Mouse (Mus musculus) lung, postnatal 0 days (tissue): ENCODE measurements around the gene Lsm11. TPM values are rescaled to one million over a fixed set of nuclear protein-coding genes. Genes with fewer than 3 reads are reported as not detected.

Experiments
- ATAC-seq: fragments of 200-750 bp; cut with Nextera tagmentation; 2 replicates; pipeline ENCODE4 v1.8.0; 2017; ENCODE audit warnings: moderate library complexity
- DNase-seq: peaks from one replicate; pipeline ENCODE4 v3.0.0-alpha.2; 2016; ENCODE audit warnings: low spot score
- H3K27ac ChIP-seq: fragments of 300-500 bp; sonication (generic); 2 replicates; pipeline ENCODE4 v1.5.1; 2014; ENCODE audit warnings: antibody characterized with exemption, mild to moderate bottlenecking, low read length, mixed read lengths
- H3K27me3 ChIP-seq: fragments of 300-500 bp; sonication (generic); replicated peaks from 2 replicates; pipeline ENCODE4 v1.6.1; 2014; ENCODE audit warnings: low read length, mixed read lengths; ENCODE audit not compliant: insufficient read depth
- H3K36me3 ChIP-seq: fragments of 300-500 bp; sonication (generic); 2 replicates; pipeline ENCODE4 v1.6.1; 2014; ENCODE audit warnings: low read length, mixed read lengths; ENCODE audit not compliant: insufficient read depth
- H3K4me1 ChIP-seq: fragments of 300-500 bp; sonication (generic); 2 replicates; pipeline ENCODE4 v1.6.1; 2014; ENCODE audit warnings: antibody characterized with exemption, low read depth, low read length, mixed read lengths; ENCODE audit not compliant: insufficient read depth
- H3K4me2 ChIP-seq: fragments of 300-500 bp; sonication (generic); replicated peaks from 2 replicates; pipeline ENCODE4 v1.6.1; 2014; ENCODE audit warnings: low read depth, mild to moderate bottlenecking, low read length, moderate library complexity, mixed read lengths
- H3K4me3 ChIP-seq: fragments of 300-500 bp; sonication (generic); 2 replicates; pipeline ENCODE4 v1.5.1; 2014; ENCODE audit warnings: low read depth, low read length
- H3K9ac ChIP-seq: fragments of 300-500 bp; sonication (generic); replicated peaks from 2 replicates; pipeline ENCODE4 v1.6.1; 2014; ENCODE audit warnings: low read depth, mild to moderate bottlenecking
- H3K9me3 ChIP-seq: fragments of 300-500 bp; sonication (generic); 2 replicates; pipeline ENCODE4 v1.6.1; 2016; ENCODE audit warnings: low read length, mixed read lengths
- CTCF ChIP-seq: IDR thresholded peaks from 2 replicates; pipeline ENCODE4 v1.5.1; 2016; ENCODE audit warnings: antibody characterized with exemption, mild to moderate bottlenecking
- EP300 ChIP-seq: IDR thresholded peaks from 2 replicates; pipeline ENCODE4 v1.6.1; 2016; ENCODE audit warnings: antibody characterized with exemption, mild to moderate bottlenecking, control low read depth
- WGBS: fragments of 180-500 bp; shearing (Covaris S2); extraction: QIAGEN DNeasy Blood & Tissue Kit; methylation state at CpG from one replicate; pipeline ENCODE4 v1.1.7; 2014; 5-methylcytosine and 5-hydroxymethylcytosine counted together
- polyA plus RNA-seq: library from polyadenylated mRNA; unstranded; fragments of >200 nt; fragmentation: Nextera tagmentation; extraction: Ambion mirVana; gene quantifications from 2 replicates; pipeline ENCODE4 v1.2.1, GENCODE M21; 2015

Gene Lsm11
- polyA plus RNA-seq, 1 experiment from 2014 or later = 3.2 TPM

DNA sequence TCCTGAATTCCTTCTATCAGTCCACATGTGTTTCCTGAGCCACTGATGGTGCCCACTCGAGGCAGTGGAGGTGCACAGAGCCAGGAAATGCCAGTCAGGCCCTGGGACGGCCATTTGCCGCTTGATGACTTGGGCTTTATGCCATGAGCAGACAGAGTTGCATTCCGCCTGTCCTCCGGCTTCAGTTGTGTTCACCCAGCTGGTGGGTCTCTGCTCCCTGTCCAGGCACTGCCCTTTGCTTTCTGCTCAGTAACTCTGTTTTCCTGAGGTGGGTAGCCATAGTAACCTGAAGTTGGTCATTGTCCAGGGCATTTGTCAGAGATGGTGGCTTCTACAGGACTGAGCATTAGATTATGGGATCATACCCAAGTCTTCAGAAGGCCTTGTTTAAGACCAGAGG is 37.4 kb downstream of the Lsm11 start:
- ATAC-seq (no peak), DNase-seq (no peak)
- 73% methylated on average over 5 of the region's 5 CpGs for WGBS
- H3K27me3 ChIP-seq = no peaks in the 10 kb centered on the region
- H3K4me3 ChIP-seq = no peak overlapping the region
- no peak overlapping the region for H3K4me2 ChIP-seq
- H3K9ac ChIP-seq = no peak overlapping the region
- H3K9me3 ChIP-seq = no peaks in the 10 kb centered on the region
- H3K4me1 ChIP-seq = no peaks in the 10 kb centered on the region
- H3K36me3 ChIP-seq = peaks cover 37% of the 10 kb centered on the region; the same call in 1 of the 2 replicates
- no peak for TF ChIP-seq CTCF
- TF ChIP-seq EP300 = no peak
- no peak overlapping the region for H3K27ac ChIP-seq

DNA sequence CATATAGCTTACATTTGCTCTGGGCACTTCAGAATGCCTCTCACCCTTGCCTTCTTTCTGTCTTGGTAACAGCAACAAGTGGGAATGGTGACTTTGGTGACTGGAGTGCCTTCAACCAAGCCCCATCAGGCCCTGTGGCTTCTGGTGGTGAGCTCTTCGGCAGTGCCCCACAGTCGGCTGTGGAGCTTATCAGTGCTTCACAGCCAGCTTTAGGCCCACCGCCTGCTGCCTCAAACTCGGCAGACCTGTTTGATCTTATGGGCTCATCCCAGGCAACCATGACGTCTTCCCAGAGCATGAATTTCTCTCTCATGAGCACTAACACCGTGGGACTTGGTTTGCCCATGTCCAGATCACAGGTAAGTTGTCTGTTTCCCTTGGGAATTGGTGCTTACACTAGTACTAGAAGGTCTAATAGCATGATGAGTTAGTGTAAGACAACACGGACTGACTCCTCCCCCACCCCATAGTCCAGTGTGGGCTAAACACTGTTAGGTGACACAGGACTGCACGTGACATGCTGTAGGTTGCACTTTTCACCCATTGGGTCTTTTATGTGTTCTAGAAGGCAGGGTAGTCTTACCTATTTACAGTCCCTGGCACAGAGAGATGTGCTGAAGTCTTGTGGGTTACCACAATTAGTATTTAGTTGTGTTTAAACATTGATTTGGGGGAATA is 38.5 kb downstream of the Lsm11 start:
- DNase-seq (no peak), ATAC-seq (no peak)
- TF ChIP-seq CTCF (no peak), EP300 (no peak)
- Histone ChIP-seq H3K9ac (no peak overlapping the region), H3K4me2 (no peak overlapping the region), H3K9me3 (no peaks in the 10 kb centered on the region), H3K4me1 (no peaks in the 10 kb centered on the region), H3K27ac (no peak overlapping the region), H3K36me3 (peaks cover 37% of the 10 kb centered on the region; the same call in 1 of the 2 replicates), H3K4me3 (no peak overlapping the region), H3K27me3 (no peaks in the 10 kb centered on the region)
- WGBS = 83% methylated on average over 8 of the region's 8 CpGs

DNA sequence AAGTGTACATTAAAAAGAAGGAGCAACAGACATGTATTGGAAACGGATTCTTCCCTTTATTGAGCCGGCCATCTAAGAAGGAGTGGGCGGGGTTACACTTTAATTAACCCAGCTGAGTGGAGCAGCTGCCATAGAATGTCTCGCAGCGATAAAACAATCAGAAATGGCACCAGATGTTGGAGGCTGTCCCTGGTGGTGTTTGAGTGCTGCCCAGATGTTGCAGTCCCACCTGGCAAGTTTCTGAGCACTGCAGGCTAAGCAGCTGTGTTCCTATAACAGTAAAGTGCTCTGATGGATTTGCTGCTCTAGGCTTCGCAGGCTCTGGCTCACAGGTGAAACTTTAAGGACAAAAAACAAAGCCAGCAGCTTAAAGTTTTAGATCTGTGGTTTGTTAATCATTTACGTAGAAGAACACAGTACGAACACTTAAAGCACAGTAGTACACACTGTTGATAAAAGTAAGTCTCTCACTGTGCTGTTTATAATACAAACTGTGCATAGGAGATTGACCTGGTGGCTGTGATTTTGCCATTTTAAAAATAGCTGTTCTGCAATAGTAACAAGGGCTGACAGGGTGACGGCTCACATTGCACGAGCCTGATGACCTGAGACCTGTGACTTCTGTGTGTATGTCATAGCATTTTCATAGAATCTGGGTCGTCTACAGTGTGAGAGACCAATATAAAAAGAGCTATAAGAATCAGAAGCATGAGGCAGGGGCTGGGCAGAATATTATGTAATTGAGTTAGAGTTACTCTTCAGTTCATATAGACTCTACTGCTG is 44.3 kb downstream of the Lsm11 start:
- Histone ChIP-seq H3K9me3 (no peaks in the 10 kb centered on the region), H3K36me3 (peaks cover 12% of the 10 kb centered on the region; the same call in 1 of the 2 replicates), H3K4me2 (no peak overlapping the region), H3K27me3 (no peaks in the 10 kb centered on the region), H3K27ac (no peak overlapping the region), H3K4me3 (no peak overlapping the region), H3K9ac (no peak overlapping the region), H3K4me1 (no peaks in the 10 kb centered on the region)
- WGBS = 66% methylated on average over 11 of the region's 11 CpGs
- DNase-seq = no peak
- ATAC-seq = no peak
- TF ChIP-seq CTCF (no peak), EP300 (no peak)

DNA sequence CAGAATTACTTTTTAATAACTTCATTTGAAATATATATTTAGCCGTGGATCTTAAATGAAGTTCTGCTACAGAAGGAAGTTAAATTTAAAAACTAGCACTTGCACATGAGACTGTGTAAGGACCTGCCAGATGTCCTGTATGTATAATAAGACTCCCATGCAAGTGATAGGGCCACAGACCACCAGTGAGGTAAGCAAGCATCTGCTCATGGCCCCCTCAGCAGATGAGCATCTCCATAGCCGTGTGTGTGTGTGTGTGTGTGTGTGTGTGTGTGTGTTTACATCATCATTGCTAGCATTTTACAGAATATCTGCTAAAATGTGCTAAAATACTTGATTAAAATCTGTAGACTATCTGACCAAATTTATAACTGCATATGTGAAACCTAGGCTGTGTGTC is 47.3 kb downstream of the Lsm11 start:
- Histone ChIP-seq H3K36me3 (peaks cover 19% of the 10 kb centered on the region; the same call in 1 of the 2 replicates), H3K27ac (no peak overlapping the region), H3K4me2 (no peak overlapping the region), H3K9me3 (no peaks in the 10 kb centered on the region), H3K9ac (no peak overlapping the region), H3K27me3 (no peaks in the 10 kb centered on the region), H3K4me3 (no peak overlapping the region), H3K4me1 (no peaks in the 10 kb centered on the region)
- DNase-seq = no peak
- no peak for TF ChIP-seq CTCF
- TF ChIP-seq EP300 = no peak
- WGBS = 78% methylated on average over 2 of the region's 2 CpGs
- no peak for ATAC-seq

DNA sequence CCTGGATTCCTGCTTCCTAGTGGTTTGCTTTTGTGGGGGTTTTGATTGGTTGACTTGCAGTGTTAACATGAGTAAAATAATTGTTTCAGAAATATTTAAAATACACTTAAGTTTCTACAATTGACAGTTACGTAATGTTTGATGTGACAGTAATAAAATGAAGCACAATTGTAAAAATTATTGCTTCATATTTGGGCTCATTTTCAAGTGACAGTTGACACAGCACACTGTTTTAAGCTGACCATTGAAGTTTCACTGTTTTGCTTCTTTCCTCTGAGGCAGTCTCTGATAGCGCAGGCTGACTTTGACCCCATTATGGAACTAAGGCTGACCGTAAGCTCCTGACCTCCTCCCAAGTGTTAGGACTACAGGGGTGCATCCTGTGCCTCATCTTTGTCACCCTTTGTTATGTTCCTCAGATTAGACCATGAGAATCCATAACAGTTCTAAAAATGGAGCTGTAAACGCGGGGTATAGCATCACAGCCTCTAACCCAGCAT is 51.8 kb downstream of the Lsm11 start:
- TF ChIP-seq CTCF (no peak), EP300 (no peak)
- WGBS = 80% methylated on average over 5 of the region's 5 CpGs
- ATAC-seq = no peak

DNA sequence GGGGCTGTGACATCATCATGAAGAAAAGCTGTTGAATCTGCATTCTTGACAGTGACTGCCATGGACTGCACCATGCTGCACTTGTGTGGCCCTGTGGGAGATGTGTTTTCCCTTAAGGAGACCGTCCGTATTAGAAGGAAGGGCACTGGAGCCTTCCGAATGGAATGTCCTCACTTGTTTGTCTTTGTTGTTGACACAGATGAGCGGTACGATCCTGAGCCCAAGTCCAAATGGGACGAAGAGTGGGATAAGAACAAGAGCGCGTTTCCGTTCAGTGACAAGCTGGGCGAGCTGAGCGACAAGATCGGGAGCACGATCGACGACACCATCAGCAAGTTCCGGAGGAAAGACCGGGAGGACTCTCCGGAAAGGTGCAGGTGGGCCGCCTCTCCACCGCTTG is 54.3 kb downstream of the Lsm11 start:
- Histone ChIP-seq H3K27me3 (no peaks in the 10 kb centered on the region), H3K9ac (no peak overlapping the region), H3K4me1 (no peaks in the 10 kb centered on the region), H3K36me3 (peaks cover 48% of the 10 kb centered on the region), H3K4me3 (no peak overlapping the region), H3K27ac (no peak overlapping the region), H3K4me2 (no peak overlapping the region), H3K9me3 (no peaks in the 10 kb centered on the region)
- 79% methylated on average over 20 of the region's 20 CpGs for WGBS
- ATAC-seq = no peak
- TF ChIP-seq CTCF (no peak), EP300 (no peak)
- DNase-seq = no peak

More for the DNA sequence above, 51.8 kb downstream of the Lsm11 start:
- Histone ChIP-seq H3K9me3 (no peaks in the 10 kb centered on the region), H3K4me2 (no peak overlapping the region), H3K36me3 (peaks cover 44% of the 10 kb centered on the region), H3K4me1 (no peaks in the 10 kb centered on the region), H3K27me3 (no peaks in the 10 kb centered on the region), H3K9ac (no peak overlapping the region), H3K27ac (no peak overlapping the region), H3K4me3 (no peak overlapping the region)
- no peak for DNase-seq
